ENCODE assay signal across 9 mouse cellular contexts in the genomic region with DNA sequence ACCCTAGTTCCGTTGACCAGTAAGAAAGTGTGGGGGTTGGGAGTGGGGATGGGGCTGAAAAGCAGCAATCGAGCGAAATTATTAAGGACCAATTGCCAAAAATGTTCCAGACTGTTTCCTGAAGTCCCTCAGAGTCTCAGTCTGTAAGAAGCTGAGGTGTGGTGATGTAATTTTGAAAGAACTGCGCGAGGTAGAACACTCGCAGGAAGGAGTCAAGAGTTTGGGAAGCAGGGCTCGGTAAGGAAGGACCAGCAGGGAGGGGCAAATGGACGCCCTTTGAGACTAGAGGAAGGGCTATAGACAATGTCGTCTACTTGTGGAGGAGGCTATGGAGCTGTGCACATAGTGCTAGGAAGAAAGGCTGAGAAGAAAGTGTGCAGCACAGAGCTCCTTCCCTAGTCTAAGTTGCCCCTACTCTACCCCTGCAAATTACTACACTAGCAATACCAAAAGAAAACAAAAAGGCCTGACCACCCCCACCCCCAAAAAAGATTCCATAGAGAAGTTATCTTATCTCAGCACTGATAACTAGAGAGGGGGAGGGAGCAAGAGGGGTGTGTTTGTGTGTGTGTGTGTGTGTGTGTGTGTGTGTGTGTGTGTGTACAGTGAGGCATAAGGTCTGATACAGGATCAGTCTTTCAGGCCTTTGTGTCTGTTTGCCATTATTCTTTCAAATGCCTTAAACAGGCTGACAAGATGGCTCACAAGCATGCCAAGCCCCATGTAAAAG. TPM values are rescaled to one million over a fixed set of nuclear protein-coding genes. Genes with fewer than 3 reads are reported as not detected.
DNase-seq lines count a peak whose midpoint lies in the region; ATAC-seq and TF ChIP-seq lines count a peak whose summit lies in the region.
"Had no signal": no experiment of that assay in that cellular context is flagged by ENCODE, and none has a peak within 500 bp of the region (broad histone marks: within the 10 kb centered on the region; RNA-seq: fewer than 3 reads in every experiment).

No protein-coding gene starts in this region.

- ATAC-seq in hindbrain, embryonic 13.5 days (ENCODE audit: low FRiP score), result no peak
- ATAC-seq in midbrain, embryonic 11.5 days (ENCODE audit: low FRiP score), result no peak

- peak overlapping the region; percentile 70 for H3K9ac ChIP-seq in ES-E14 (ENCODE audit: insufficient read depth, low read depth, low read length, poor library complexity, severe bottlenecking)
- H3K9ac ChIP-seq in hindbrain, embryonic 13.5 days, result peak overlapping the region; percentile 63
- H3K9ac ChIP-seq in midbrain, embryonic 11.5 days (ENCODE audit: low read length), result peak overlapping the region; percentile 84

- H3K27ac ChIP-seq in gastrocnemius, adult 2 months, result peak overlapping the region; percentile 88; the same call in 1 of the 2 replicates
- H3K27ac ChIP-seq in ES-E14 (ENCODE audit: insufficient read depth, low read depth, low read length, poor library complexity, severe bottlenecking), result peak overlapping the region; percentile 16; the same call in 1 of the 2 replicates
- peak overlapping the region; percentile 92; the same call in 1 of the 2 replicates for H3K27ac ChIP-seq in hindbrain, embryonic 13.5 days
- no peak overlapping the region; the same call in 1 of the 2 replicates for H3K27ac ChIP-seq in midbrain, embryonic 11.5 days (ENCODE audit: low read depth, low read length)

- in situ Hi-C loops in ES-E14 (cut with MboI; ENCODE audit: low sequenced_read_pairs in 2 of 2, unreplicated experiment in 2 of 2), result no loop called here

- H3K36me3 ChIP-seq in ES-E14 (ENCODE audit: control insufficient read depth, insufficient read depth, low read length, poor library complexity, severe bottlenecking), result no peaks in the 10 kb centered on the region
- H3K36me3 ChIP-seq in hindbrain, embryonic 13.5 days, result no peaks in the 10 kb centered on the region
- no peaks in the 10 kb centered on the region for H3K36me3 ChIP-seq in midbrain, embryonic 11.5 days (ENCODE audit: control insufficient read depth, insufficient read depth, low read length)

- DNase-seq in gastrocnemius, adult 2 months, result no peak
- DNase-seq in gastrocnemius, adult 8-10 months (ENCODE audit: low spot score in 2 of 2), result no peak
- DNase-seq in ES-E14 (ENCODE audit: low read depth, low spot score), result no peak
- DNase-seq in midbrain, embryonic 11.5 days (ENCODE audit: low spot score, missing footprints), result peak; percentile 89
- DNase-seq in thymus, postnatal 0 days (ENCODE audit: low spot score), result no peak
- no peak for DNase-seq in ovary, postnatal 36 days (ENCODE audit: low spot score)
- DNase-seq in thymus, postnatal 10 days (ENCODE audit: low spot score in 2 of 2), result no peak

- peak overlapping the region; percentile 80 for H3K4me3 ChIP-seq in gastrocnemius, adult 2 months
- H3K4me3 ChIP-seq in ES-E14 (ENCODE audit: insufficient read depth in 1 of 2, low read depth in 1 of 2, low read length in 2 of 2, poor library complexity in 1 of 2, severe bottlenecking in 1 of 2), result peak overlapping the region; percentile 58 to 80
- H3K4me3 ChIP-seq in hindbrain, embryonic 13.5 days, result peak overlapping the region; percentile 55
- H3K4me3 ChIP-seq in midbrain, embryonic 11.5 days (ENCODE audit: low read depth, low read length), result no peak overlapping the region

- 29% methylated on average over 9 of the region's 9 CpGs for WGBS in hindbrain, embryonic 13.5 days
- WGBS in midbrain, embryonic 11.5 days, result 22% methylated on average over 9 of the region's 9 CpGs

- peak overlapping the region; percentile 69 for H3K4me2 ChIP-seq in hindbrain, embryonic 13.5 days
- peak overlapping the region; percentile 70 for H3K4me2 ChIP-seq in midbrain, embryonic 11.5 days

- H3K4me1 ChIP-seq in ES-E14 (ENCODE audit: control insufficient read depth in 2 of 2, insufficient read depth in 2 of 2, low read length in 2 of 2, poor library complexity in 1 of 2), result peaks cover 0 to 7% of the 10 kb centered on the region in 2 experiments; a peak in 3 of 4 replicates
- peaks cover 14% of the 10 kb centered on the region for H3K4me1 ChIP-seq in hindbrain, embryonic 13.5 days (replicated peaks)
- H3K4me1 ChIP-seq in midbrain, embryonic 11.5 days (ENCODE audit: control insufficient read depth, insufficient read depth, low read length), result peaks cover 7% of the 10 kb centered on the region; the same call in 1 of the 2 replicates

- no peak for TF ChIP-seq CTCF in gastrocnemius, adult 2 months (IDR thresholded peaks at IDR 0.05)

- intact Hi-C loops in gastrocnemius, adult 2 months (cut with DNase I), result no loop called here

- no peaks in the 10 kb centered on the region for H3K27me3 ChIP-seq in hindbrain, embryonic 13.5 days
- no peaks in the 10 kb centered on the region for H3K27me3 ChIP-seq in midbrain, embryonic 11.5 days (ENCODE audit: control insufficient read depth, insufficient read depth, low read length)

- no peaks in the 10 kb centered on the region for H3K9me3 ChIP-seq in ES-E14 (ENCODE audit: control insufficient read depth, insufficient read depth, low read depth, low read length)
- H3K9me3 ChIP-seq in hindbrain, embryonic 13.5 days, result no peaks in the 10 kb centered on the region
- no peaks in the 10 kb centered on the region for H3K9me3 ChIP-seq in midbrain, embryonic 11.5 days (ENCODE audit: control insufficient read depth, low read length)

TF ChIP-seq in ES-E14, 5 proteins besides CTCF, POLR2A, EP300 and RAD21:
- TF ChIP-seq MAFK (IDR thresholded peaks at IDR 0.05; ENCODE audit: insufficient read depth, low read depth, low read length), result no peak

RNA-seq across cellular contexts. Expression of gene Ahcy, which starts 22.5 kb away (rescaled TPM):
- 10 to 100 TPM; 13.9 to 19.0 TPM for total RNA-seq in gastrocnemius, adult 2 months (2021)
- total RNA-seq in gastrocnemius, adult 8-10 months (2022), result 10 to 100 TPM; 15.6 to 19.5 (median 18.7) TPM
- 79.6 and 90.8 TPM in 2 replicates for total RNA-seq in ES-E14 (2012; rRNA removed)
- 36.0 and 37.1 TPM in 2 replicates for polyA plus RNA-seq in hindbrain, embryonic 13.5 days (2015; fragmentation: Nextera tagmentation; extraction: Ambion mirVana)
- polyA plus RNA-seq in midbrain, embryonic 11.5 days (2014; fragmentation: Nextera tagmentation; extraction: Ambion mirVana), result 75.2 and 87.3 TPM in 2 replicates
- 50.9 and 53.8 TPM in 2 replicates for polyA plus RNA-seq in thymus, postnatal 0 days (2015; fragmentation: Nextera tagmentation; extraction: Ambion mirVana)

RNA-seq across cellular contexts. Expression of gene Gm14226, which starts 33.7 kb away (rescaled TPM):
- not detected for total RNA-seq in gastrocnemius, adult 2 months (2021)
- not detected for total RNA-seq in gastrocnemius, adult 8-10 months (2022)
- 0.04 and 0.11 TPM in 2 replicates for total RNA-seq in ES-E14 (2012; rRNA removed)
- 0.16 and 0.44 TPM in 2 replicates for polyA plus RNA-seq in hindbrain, embryonic 13.5 days (2015; fragmentation: Nextera tagmentation; extraction: Ambion mirVana)
- polyA plus RNA-seq in midbrain, embryonic 11.5 days (2014; fragmentation: Nextera tagmentation; extraction: Ambion mirVana), result 0.07 and 0.11 TPM in 2 replicates
- 0.05 TPM in 2 replicates for polyA plus RNA-seq in thymus, postnatal 0 days (2015; fragmentation: Nextera tagmentation; extraction: Ambion mirVana)
- total RNA-seq: monocyte, adult 5-6 weeks had no signal
